Mouse (Mus musculus) forebrain, embryonic 16.5 days (tissue): ENCODE data around the gene Camk2b. TPM values are rescaled to one million over a fixed set of nuclear protein-coding genes. Genes with fewer than 3 reads are reported as not detected.
A peak's percentile ranks its signal among the peaks of the same experiment; 100 is the strongest.
"Not testable (repeated sequence)": the region's sequence is repeated elsewhere in the genome, so short reads cannot be mapped to it uniquely, and the experiment has no call there.

ENCODE experiments used
- ATAC-seq: fragments of 200-750 bp; cut with Nextera tagmentation; 2 replicates; pipeline ENCODE4 v1.8.0; 2017; ENCODE audit warnings: mild to moderate bottlenecking, moderate library complexity
- H3K27ac ChIP-seq: fragments of 300-500 bp; sonication (generic); 2 replicates; pipeline ENCODE4 v1.5.1; 2014; ENCODE audit warnings: low read length, control low read depth
- H3K27me3 ChIP-seq: fragments of 300-500 bp; sonication (generic); replicated peaks from 2 replicates; pipeline ENCODE4 v1.6.1; 2014; ENCODE audit warnings: low read length; ENCODE audit not compliant: control insufficient read depth, insufficient read depth
- H3K36me3 ChIP-seq: fragments of 300-500 bp; sonication (generic); 2 replicates; pipeline ENCODE4 v1.6.1; 2014; ENCODE audit not compliant: control insufficient read depth, insufficient read depth
- H3K4me1 ChIP-seq: fragments of 300-500 bp; sonication (generic); replicated peaks from 2 replicates; pipeline ENCODE4 v1.6.1; 2014; ENCODE audit warnings: low read length; ENCODE audit not compliant: control insufficient read depth, insufficient read depth
- H3K4me2 ChIP-seq: fragments of 300-500 bp; sonication (generic); 2 replicates; pipeline ENCODE4 v1.6.1; 2014; ENCODE audit warnings: mild to moderate bottlenecking, low read length, control low read depth
- H3K4me3 ChIP-seq: fragments of 300-500 bp; sonication (generic); replicated peaks from 2 replicates; pipeline ENCODE4 v1.5.1; 2014; ENCODE audit warnings: mild to moderate bottlenecking, low read length, control low read depth
- H3K9ac ChIP-seq: fragments of 300-500 bp; sonication (generic); replicated peaks from 2 replicates; pipeline ENCODE4 v1.6.1; 2014; ENCODE audit warnings: low read depth, low read length, control low read depth
- H3K9me3 ChIP-seq: fragments of 300-500 bp; sonication (generic); 2 replicates; pipeline ENCODE4 v1.6.1; 2016; ENCODE audit warnings: low read length; ENCODE audit not compliant: control insufficient read depth
- WGBS: fragments of 180-500 bp; shearing (Covaris S2); extraction: QIAGEN DNeasy Blood & Tissue Kit; methylation state at CpG from one replicate; pipeline ENCODE4 v1.1.7; 2014; 5-methylcytosine and 5-hydroxymethylcytosine counted together
- polyA plus RNA-seq: library from polyadenylated mRNA; unstranded; fragments of >200 nt; fragmentation: Nextera tagmentation; extraction: Ambion mirVana; gene quantifications from 2 replicates; pipeline ENCODE4 v1.2.1, GENCODE M21; 2015

Camk2b gene
- polyA plus RNA-seq, 1 experiment from 2014 or later, result 171 TPM

DNA sequence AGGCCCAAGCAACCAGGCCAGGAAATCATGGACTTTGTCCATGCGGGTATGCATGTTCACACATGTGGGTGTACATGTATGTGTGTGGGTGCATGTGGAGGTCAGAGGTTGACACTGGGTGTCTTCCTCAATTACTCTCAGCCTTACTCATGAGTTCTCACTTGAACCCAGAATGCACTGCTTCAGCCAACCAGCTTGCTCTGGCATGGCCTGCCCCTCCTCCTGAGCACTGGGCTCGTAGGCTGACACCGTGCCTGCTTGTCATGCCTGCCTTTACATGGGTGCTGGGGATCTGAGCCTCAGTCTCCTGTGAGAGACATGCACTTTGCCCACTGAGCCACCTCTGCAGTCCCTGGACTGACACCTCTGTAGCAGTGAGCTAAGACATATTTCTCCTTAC is 54.3 kb downstream of the Camk2b start:
- H3K4me2 ChIP-seq, result no peak overlapping the region
- no peak overlapping the region for H3K27ac ChIP-seq
- no peaks in the 10 kb centered on the region for H3K27me3 ChIP-seq
- 97% methylated on average over 3 of the region's 3 CpGs for WGBS
- H3K36me3 ChIP-seq, result peaks cover 3% of the 10 kb centered on the region
- H3K4me1 ChIP-seq, result peaks cover 20% of the 10 kb centered on the region
- H3K4me3 ChIP-seq, result no peak overlapping the region
- ATAC-seq, result no peak
- no peak overlapping the region for H3K9ac ChIP-seq
- H3K9me3 ChIP-seq, result no peaks in the 10 kb centered on the region

DNA sequence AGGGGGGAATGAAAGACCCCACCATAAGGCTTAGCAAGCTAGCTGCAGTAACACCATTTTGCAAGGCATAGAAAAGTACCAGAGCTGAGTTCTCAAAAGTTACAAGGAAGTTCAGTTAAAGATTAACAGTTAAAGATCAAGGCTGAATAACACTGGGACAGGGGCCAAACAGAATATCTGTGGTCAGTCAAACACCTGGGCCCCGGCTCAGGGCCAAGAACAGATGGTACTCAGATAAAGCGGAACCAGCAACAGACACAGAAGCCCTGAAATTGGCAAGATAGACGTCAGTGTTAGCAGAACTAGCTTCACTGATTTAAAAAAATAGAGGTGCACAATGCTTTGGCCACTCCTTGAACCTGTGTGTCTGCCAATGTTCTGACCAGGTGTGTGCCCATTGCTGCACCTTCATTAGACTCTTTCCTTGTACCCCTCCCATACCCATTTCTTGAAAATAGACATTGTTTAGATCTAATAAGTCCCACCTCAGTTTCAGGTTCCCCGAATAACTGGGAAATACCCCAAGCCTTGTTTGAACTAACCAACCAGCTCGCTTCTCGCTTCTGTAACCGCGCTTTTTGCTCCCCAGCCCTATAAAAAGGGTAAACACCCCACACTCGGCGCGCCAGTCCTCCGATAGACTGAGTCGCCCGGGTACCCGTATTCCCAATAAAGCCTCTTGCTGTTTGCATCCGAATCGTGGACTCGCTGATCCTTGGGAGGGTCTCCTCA is 55.2 kb downstream of the Camk2b start:
- ATAC-seq, H3K36me3 ChIP-seq, H3K9ac ChIP-seq, H3K4me2 ChIP-seq, H3K4me3 ChIP-seq, H3K27me3 ChIP-seq, H3K27ac ChIP-seq, H3K9me3 ChIP-seq: not testable (repeated sequence)
- peaks cover 12% of the 10 kb centered on the region for H3K4me1 ChIP-seq
- WGBS, result 100% methylated on average over 3 of the region's 18 CpGs

DNA sequence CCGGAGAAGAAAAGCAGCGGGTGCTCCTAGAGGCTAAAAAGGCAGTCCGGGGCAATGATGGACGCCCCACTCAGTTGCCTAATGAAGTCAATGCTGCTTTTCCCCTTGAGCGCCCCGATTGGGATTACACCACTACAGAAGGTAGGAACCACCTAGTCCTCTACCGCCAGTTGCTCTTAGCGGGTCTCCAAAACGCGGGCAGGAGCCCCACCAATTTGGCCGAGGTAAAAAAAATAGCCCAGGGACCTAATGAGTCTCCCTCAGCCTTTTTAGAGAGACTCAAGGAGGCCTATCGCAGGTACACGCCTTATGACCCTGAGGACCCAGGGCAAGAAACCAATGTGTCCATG is 58.4 kb downstream of the Camk2b start:
- H3K9ac ChIP-seq, result peak overlapping the region; percentile 54
- not testable (repeated sequence) for H3K36me3 ChIP-seq
- WGBS, result 28% methylated on average over 10 of the region's 13 CpGs

DNA sequence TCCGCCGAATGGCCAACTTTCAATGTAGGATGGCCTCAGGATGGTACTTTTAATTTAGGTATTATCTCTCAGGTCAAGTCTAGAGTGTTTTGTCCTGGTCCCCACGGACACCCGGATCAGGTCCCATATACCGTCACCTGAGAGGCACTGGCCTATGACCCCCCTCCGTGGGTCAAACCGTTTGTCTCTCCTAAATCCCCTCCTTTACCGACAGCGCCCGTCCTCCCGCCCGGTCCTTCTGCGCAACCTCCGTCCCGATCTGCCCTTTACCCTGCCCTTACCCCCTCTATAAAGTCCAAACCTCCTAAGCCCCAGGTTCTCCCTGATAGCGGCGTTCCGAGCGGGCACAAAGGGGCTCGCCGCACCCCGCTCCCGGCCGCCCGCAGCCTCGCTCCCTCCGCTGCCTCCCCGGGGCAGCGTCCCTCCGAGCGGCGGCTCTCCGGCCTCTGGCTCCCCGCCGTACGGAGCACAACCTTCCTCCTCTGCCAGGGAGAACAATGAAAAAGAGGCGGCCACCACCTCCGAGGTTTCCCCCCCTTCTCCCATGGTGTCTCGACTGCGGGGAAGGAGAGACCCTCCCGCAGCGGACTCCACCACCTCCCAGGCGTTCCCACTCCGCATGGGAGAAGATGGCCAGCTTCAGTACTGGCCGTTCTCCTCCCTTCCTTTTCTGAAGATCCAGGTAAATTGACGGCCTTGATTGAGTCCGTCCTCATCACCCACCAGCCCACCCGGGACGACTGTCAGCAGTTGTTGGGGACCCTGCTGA is 59.0 kb downstream of the Camk2b start:
- H3K27ac ChIP-seq, H3K4me1 ChIP-seq, H3K9me3 ChIP-seq, H3K36me3 ChIP-seq, H3K27me3 ChIP-seq: not testable (repeated sequence)
- Histone ChIP-seq H3K4me3 (peak overlapping the region; percentile 45), H3K9ac (peak overlapping the region; percentile 57), H3K4me2 (peak overlapping the region; percentile 50)
- ATAC-seq, result peak; percentile 82
- WGBS, result 2% methylated on average over 22 of the region's 49 CpGs

More for the DNA sequence above, 58.4 kb downstream of the Camk2b start:
- peak overlapping the region; percentile 50 for H3K4me2 ChIP-seq
- H3K9me3 ChIP-seq, H3K27me3 ChIP-seq, H3K4me1 ChIP-seq, H3K27ac ChIP-seq, ATAC-seq: not testable (repeated sequence)
- H3K4me3 ChIP-seq, result peak overlapping the region; percentile 39

DNA sequence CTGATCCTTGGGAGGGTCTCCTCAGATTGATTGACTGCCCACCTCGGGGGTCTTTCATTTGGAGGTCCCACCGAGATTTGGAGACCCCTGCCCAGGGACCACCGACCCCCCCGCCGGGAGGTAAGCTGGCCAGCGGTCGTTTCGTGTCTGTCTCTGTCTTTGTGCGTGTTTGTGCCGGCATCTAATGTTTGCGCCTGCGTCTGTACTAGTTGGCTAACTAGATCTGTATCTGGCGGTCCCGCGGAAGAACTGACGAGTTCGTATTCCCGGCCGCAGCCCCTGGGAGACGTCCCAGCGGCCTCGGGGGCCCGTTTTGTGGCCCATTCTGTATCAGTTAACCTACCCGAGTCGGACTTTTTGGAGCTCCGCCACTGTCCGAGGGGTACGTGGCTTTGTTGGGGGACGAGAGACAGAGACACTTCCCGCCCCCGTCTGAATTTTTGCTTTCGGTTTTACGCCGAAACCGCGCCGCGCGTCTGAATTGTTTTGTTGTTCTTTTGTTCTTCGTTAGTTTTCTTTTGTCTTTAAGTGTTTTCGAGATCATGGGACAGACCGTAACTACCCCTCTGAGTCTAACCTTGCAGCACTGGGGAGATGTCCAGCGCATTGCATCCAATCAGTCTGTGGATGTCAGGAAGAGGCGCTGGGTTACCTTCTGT is 59.7 kb downstream of the Camk2b start:
- WGBS, result under 1% methylated on average over 31 of the region's 44 CpGs

DNA sequence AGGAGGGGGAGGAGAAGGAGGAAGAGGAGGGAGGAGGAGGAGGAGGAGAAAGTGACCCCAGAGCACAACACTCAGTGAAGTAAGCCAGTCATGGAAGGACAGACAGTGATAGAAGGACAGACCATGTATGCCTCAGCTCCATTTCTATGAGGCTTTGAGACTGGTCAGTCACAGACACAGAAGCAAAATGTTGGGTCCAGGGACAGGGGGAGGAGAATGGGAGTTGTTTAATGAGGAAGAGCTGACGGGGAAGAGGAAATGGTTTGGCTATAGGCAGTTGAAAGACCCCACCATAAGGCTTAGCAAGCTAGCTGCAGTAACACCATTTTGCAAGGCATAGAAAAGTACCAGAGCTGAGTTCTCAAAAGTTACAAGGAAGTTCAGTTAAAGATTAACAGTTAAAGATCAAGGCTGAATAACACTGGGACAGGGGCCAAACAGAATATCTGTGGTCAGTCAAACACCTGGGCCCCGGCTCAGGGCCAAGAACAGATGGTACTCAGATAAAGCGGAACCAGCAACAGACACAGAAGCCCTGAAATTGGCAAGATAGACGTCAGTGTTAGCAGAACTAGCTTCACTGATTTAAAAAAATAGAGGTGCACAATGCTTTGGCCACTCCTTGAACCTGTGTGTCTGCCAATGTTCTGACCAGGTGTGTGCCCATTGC is 60.7 kb downstream of the Camk2b start:
- not testable (repeated sequence) for H3K27me3 ChIP-seq
- 28% methylated on average over 1 of the region's 4 CpGs for WGBS

More for the DNA sequence above, 59.7 kb downstream of the Camk2b start:
- not testable (repeated sequence) for ATAC-seq, H3K27ac ChIP-seq, H3K4me1 ChIP-seq, H3K27me3 ChIP-seq, H3K36me3 ChIP-seq, H3K9me3 ChIP-seq
- H3K9ac ChIP-seq, result peak overlapping the region; percentile 57
- peak overlapping the region; percentile 50 for H3K4me2 ChIP-seq
- H3K4me3 ChIP-seq, result peak overlapping the region; percentile 45

DNA sequence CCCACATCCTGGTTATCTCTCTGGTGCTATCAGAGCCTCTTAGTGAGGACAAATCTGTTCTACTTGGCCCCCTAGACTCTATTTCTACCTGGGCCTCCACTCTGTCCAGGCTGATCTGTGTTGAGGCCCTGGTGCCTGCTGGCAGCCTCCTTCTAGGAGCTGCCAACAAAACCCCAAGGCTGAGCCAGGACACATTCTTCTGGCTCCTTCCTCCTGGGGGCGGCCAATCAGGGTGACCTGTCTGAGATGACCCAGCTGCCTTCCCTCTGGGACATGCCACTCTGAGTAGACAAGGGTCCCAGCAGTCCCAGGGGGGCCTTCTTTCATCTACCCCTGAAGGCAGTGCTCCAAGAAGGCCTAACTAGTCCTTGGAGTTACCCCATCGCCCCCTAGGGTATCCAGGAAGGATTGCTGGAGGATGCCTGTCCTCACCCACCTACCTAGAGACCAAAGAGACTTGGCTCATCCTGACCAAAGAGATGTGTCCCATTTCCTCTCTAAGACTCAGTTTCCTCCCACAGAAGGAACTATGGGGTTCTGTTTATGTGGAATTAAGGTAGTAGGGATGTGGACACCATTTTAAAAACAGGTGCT is 63.0 kb downstream of the Camk2b start:
- Histone ChIP-seq H3K4me3 (no peak overlapping the region), H3K27me3 (no peaks in the 10 kb centered on the region), H3K4me1 (peaks cover 20% of the 10 kb centered on the region), H3K27ac (no peak overlapping the region), H3K4me2 (no peak overlapping the region), H3K36me3 (no peaks in the 10 kb centered on the region), H3K9ac (no peak overlapping the region), H3K9me3 (no peaks in the 10 kb centered on the region)
- WGBS, result 27% methylated on average over 2 of the region's 2 CpGs
- ATAC-seq, result no peak

More for the DNA sequence above, 60.7 kb downstream of the Camk2b start:
- H3K4me1 ChIP-seq, result peaks cover 10% of the 10 kb centered on the region
- not testable (repeated sequence) for H3K36me3 ChIP-seq, H3K4me3 ChIP-seq, H3K9me3 ChIP-seq, ATAC-seq, H3K9ac ChIP-seq, H3K27ac ChIP-seq, H3K4me2 ChIP-seq

DNA sequence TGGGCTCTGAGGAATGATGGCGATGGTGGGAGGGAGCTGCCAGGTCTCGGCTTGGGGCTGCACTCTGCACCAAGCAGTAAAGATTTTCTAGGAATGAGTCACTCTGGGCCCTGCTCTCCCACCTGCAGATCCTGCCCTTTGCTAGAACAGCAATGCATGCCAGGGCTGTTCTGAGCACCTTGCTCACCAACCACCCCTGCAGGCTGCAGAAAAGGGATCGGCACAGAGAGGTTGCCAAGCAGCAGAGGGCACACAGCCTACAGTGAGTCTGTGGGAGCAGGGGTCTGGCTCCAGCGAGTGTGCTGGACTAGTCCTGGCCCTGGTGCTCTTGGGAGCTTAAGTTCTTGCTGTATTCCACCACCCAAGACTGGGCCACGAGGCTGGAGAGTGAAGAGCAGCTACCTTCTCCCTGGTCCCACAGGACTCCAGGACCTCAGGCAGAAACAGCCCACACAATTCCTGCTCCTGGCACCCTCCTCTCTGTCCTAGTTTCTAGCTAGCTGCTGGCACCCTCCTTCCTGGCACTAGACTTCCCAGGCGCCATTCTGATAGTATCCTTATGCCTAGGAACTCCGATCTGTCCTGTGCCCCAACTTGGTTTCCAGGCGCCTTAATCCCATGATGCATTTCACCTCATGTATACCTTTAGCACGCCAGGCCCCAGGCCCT is 64.0 kb downstream of the Camk2b start:
- no peak overlapping the region for H3K4me2 ChIP-seq
- 77% methylated on average over 9 of the region's 9 CpGs for WGBS
- peaks cover 20% of the 10 kb centered on the region for H3K4me1 ChIP-seq
- no peaks in the 10 kb centered on the region for H3K27me3 ChIP-seq
- no peak for ATAC-seq
- H3K9ac ChIP-seq, result no peak overlapping the region
- no peak overlapping the region for H3K4me3 ChIP-seq
- H3K27ac ChIP-seq, result no peak overlapping the region
- H3K36me3 ChIP-seq, result no peaks in the 10 kb centered on the region; the same call in 1 of the 2 replicates
- H3K9me3 ChIP-seq, result no peaks in the 10 kb centered on the region
